Mouse (Mus musculus): Measurements from ENCODE around the gene C87436.

GRCm38 (mm10) chr6:86391326-86391725 is 46.8 kb upstream of the C87436 start:
- no peak for TF ChIP-seq GATA1 (IDR thresholded peaks at IDR 0.05; ENCODE audit: borderline replicate concordance, low read length)
- no peak for TF ChIP-seq FLI1 (IDR thresholded peaks at IDR 0.05; ENCODE audit: low read length)

All from megakaryocyte, embryonic 14.5 days (primary cell).